Mouse (Mus musculus): ENCODE results near the gene Trdn.

The Trdn gene

GRCm38 (mm10) chr10:33366521-33366920 is 286.2 kb downstream of the Trdn start:
- no peak for DNase-seq (ENCODE audit: extremely low read depth, insufficient read length, low spot score)

GRCm38 (mm10) chr10:33370534-33370933 is 290.2 kb downstream of the Trdn start:
- no peak for DNase-seq (ENCODE audit: extremely low read depth, insufficient read length, low spot score)

GRCm38 (mm10) chr10:33375474-33376029 is 295.2 kb downstream of the Trdn start:
- no peak for DNase-seq (ENCODE audit: extremely low read depth, insufficient read length, low spot score)
